Comparison of ENCODE assay signal across 9 mouse cellular contexts in the genomic region with DNA sequence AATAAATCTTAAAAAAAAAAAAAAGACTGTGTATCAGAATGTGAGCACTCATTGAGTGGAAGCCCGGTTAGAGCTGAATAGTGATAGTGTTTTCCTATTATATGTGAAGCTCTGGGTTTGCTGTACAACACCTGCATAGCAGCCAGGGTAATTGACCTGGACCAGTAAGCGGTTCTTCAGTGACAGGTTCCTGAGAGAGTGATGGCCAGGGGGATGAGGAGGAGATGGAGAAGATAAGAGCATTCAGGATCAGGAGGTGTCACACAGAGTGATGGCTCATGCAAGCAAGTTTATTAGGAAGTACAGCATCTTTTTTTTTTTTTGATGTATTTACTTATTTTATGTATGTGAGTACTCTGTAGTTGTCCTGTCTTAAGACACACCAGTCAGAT. TPM values are rescaled to one million over a fixed set of nuclear protein-coding genes. Genes with fewer than 3 reads are reported as not detected.
DNase-seq lines count a peak whose midpoint lies in the region; ATAC-seq and TF ChIP-seq lines count a peak whose summit lies in the region.
"Had no signal": no experiment of that assay in that cellular context is flagged by ENCODE, and none has a peak within 500 bp of the region (broad histone marks: within the 10 kb centered on the region; RNA-seq: fewer than 3 reads in every experiment).

No protein-coding gene starts in this region.

- no peak for TF ChIP-seq CTCF in E14TG2a.4 (conservative IDR thresholded peaks at IDR 0.05; ENCODE audit: low read length)
- TF ChIP-seq CTCF in forebrain, postnatal 0 days (IDR thresholded peaks at IDR 0.05; ENCODE audit: low read depth) = no peak

- H3K36me3 ChIP-seq in heart, embryonic 10.5 days = peaks cover 31% of the 10 kb centered on the region
- peaks cover 51% of the 10 kb centered on the region for H3K36me3 ChIP-seq in E14TG2a.4 (ENCODE audit: insufficient read depth, low read length)
- H3K36me3 ChIP-seq in forebrain, postnatal 0 days (ENCODE audit: insufficient read depth) = no peaks in the 10 kb centered on the region
- peaks cover 41% of the 10 kb centered on the region for H3K36me3 ChIP-seq in liver, embryonic 15.5 days (replicated peaks)

- DNase-seq in heart, embryonic 10.5 days (ENCODE audit: low spot score) = no peak
- no peak for DNase-seq in heart, postnatal 10 days
- DNase-seq in forebrain, postnatal 0 days = no peak
- no peak for DNase-seq in gastrocnemius, postnatal 14 days
- DNase-seq in c-Kit-positive CD71-positive TER-119-positive erythroid progenitor cells, embryonic 14.5 days (ENCODE audit: low spot score) = no peak
- no peak for DNase-seq in layer of hippocampus, adult 8-10 months (ENCODE audit: low spot score in 2 of 2)
- DNase-seq: cerebellum, adult 11-12 months had no signal

- peaks cover 10% of the 10 kb centered on the region for H3K4me1 ChIP-seq in heart, embryonic 10.5 days
- peaks cover 37% of the 10 kb centered on the region for H3K4me1 ChIP-seq in E14TG2a.4 (replicated peaks; ENCODE audit: low read depth, low read length)
- H3K4me1 ChIP-seq in forebrain, postnatal 0 days (ENCODE audit: insufficient read depth) = 0 out of 2 replicates have a peak, but pooled peaks cover 2% of the 10 kb centered on the region
- peaks cover 43% of the 10 kb centered on the region for H3K4me1 ChIP-seq in liver, embryonic 15.5 days (replicated peaks)

- no peak overlapping the region for H3K27ac ChIP-seq in heart, embryonic 10.5 days
- H3K27ac ChIP-seq in forebrain, postnatal 0 days (ENCODE audit: low read depth, low read length) = no peak overlapping the region
- no peak overlapping the region for H3K27ac ChIP-seq in liver, embryonic 15.5 days (replicated peaks)

- H3K9me3 ChIP-seq in heart, embryonic 10.5 days = no peaks in the 10 kb centered on the region
- H3K9me3 ChIP-seq in E14TG2a.4 (ENCODE audit: low read length) = no peaks in the 10 kb centered on the region
- H3K9me3 ChIP-seq in forebrain, postnatal 0 days (ENCODE audit: low read length) = no peaks in the 10 kb centered on the region
- H3K9me3 ChIP-seq in liver, embryonic 15.5 days (replicated peaks) = no peaks in the 10 kb centered on the region

- H3K27me3 ChIP-seq in heart, embryonic 10.5 days (ENCODE audit: insufficient read depth, poor library complexity, severe bottlenecking) = no peaks in the 10 kb centered on the region; the same call in 1 of the 2 replicates
- H3K27me3 ChIP-seq in E14TG2a.4 (ENCODE audit: insufficient read depth, low read length) = peaks cover 7% of the 10 kb centered on the region
- peaks cover 8% of the 10 kb centered on the region; the same call in 1 of the 2 replicates for H3K27me3 ChIP-seq in forebrain, postnatal 0 days (ENCODE audit: insufficient read depth, low read length)
- no peaks in the 10 kb centered on the region for H3K27me3 ChIP-seq in liver, embryonic 15.5 days

- intact Hi-C loops in heart, postnatal 10 days (cut with DNase I) = no loop called here
- intact Hi-C loops in gastrocnemius, postnatal 14 days (cut with DNase I; ENCODE audit: low total_unique reads) = no loop called here

- no peak for ATAC-seq in forebrain, postnatal 0 days
- no peak for ATAC-seq in liver, embryonic 15.5 days (ENCODE audit: insufficient read depth)

- H3K4me3 ChIP-seq in heart, embryonic 10.5 days = peak overlapping the region; percentile 87
- peak overlapping the region; percentile 94 for H3K4me3 ChIP-seq in E14TG2a.4 (replicated peaks; ENCODE audit: low read length)
- H3K4me3 ChIP-seq in forebrain, postnatal 0 days (ENCODE audit: low read depth, low read length) = 0 out of 2 replicates have a peak overlapping the region, but pooled peaks have one; percentile 81
- H3K4me3 ChIP-seq in liver, embryonic 15.5 days (replicated peaks) = peak overlapping the region; percentile 90

- H3K9ac ChIP-seq in forebrain, postnatal 0 days = no peak overlapping the region
- peak overlapping the region; percentile 82 for H3K9ac ChIP-seq in liver, embryonic 15.5 days

- no peak overlapping the region; the same call in 1 of the 2 replicates for H3K4me2 ChIP-seq in forebrain, postnatal 0 days (ENCODE audit: low read depth)
- peak overlapping the region; percentile 100 for H3K4me2 ChIP-seq in liver, embryonic 15.5 days

- WGBS in heart, embryonic 10.5 days = 68% methylated on average over 2 of the region's 2 CpGs
- 68% methylated on average over 2 of the region's 2 CpGs for WGBS in forebrain, postnatal 0 days
- WGBS in liver, embryonic 15.5 days (ENCODE audit: insufficient replicate concordance) = 57% methylated on average over 2 of the region's 2 CpGs

RNA-seq across cellular contexts. Expression of a gene that starts 1.0 kb away (rescaled TPM):
- 23.8 and 32.4 TPM in 2 replicates for polyA plus RNA-seq in heart, embryonic 10.5 days (2016; fragmentation: Nextera tagmentation; extraction: Ambion mirVana)
- total RNA-seq in heart, postnatal 10 days (2021) = 1 to 10 TPM; 7.4 to 9.1 TPM
- 5.5 and 6.7 TPM in 2 replicates for total RNA-seq in forebrain, postnatal 0 days (2014; rRNA removed)
- 2.5 and 3.6 TPM in 2 replicates for polyA plus RNA-seq in forebrain, postnatal 0 days (2015; fragmentation: Nextera tagmentation; extraction: Ambion mirVana)
- 14.4 and 16.4 TPM in 2 replicates for polyA plus RNA-seq in liver, embryonic 15.5 days (2015; fragmentation: Nextera tagmentation; extraction: Ambion mirVana)
- 1 to 10 TPM; 2.5 TPM for total RNA-seq in gastrocnemius, postnatal 14 days (2021)
- total RNA-seq in layer of hippocampus, adult 8-10 months (2022) = 1 to 10 TPM; 1.4 to 2.2 (median 2.1) TPM

RNA-seq across cellular contexts. Expression of a gene that starts 1.1 kb away (rescaled TPM):
- 18.5 and 20.2 TPM in 2 replicates for polyA plus RNA-seq in heart, embryonic 10.5 days (2016; fragmentation: Nextera tagmentation; extraction: Ambion mirVana)
- 10 to 100 TPM; 25.6 to 28.5 TPM for total RNA-seq in heart, postnatal 10 days (2021)
- 3.3 and 6.7 TPM in 2 replicates for total RNA-seq in forebrain, postnatal 0 days (2014; rRNA removed)
- polyA plus RNA-seq in forebrain, postnatal 0 days (2015; fragmentation: Nextera tagmentation; extraction: Ambion mirVana) = 9.6 and 11.3 TPM in 2 replicates
- 44.6 and 45.0 TPM in 2 replicates for polyA plus RNA-seq in liver, embryonic 15.5 days (2015; fragmentation: Nextera tagmentation; extraction: Ambion mirVana)
- 10 to 100 TPM; 28.5 to 37.3 TPM for total RNA-seq in gastrocnemius, postnatal 14 days (2021)
- 1 to 10 TPM; 8.3 to 9.5 (median 8.8) TPM for total RNA-seq in layer of hippocampus, adult 8-10 months (2022)

RNA-seq across cellular contexts. Expression of a gene that starts 17.4 kb away (rescaled TPM):
- polyA plus RNA-seq in heart, embryonic 10.5 days (2016; fragmentation: Nextera tagmentation; extraction: Ambion mirVana) = 74.5 and 81.2 TPM in 2 replicates
- total RNA-seq in heart, postnatal 10 days (2021) = 10 to 100 TPM; 35.5 to 39.0 TPM
- total RNA-seq in forebrain, postnatal 0 days (2014; rRNA removed) = 154 and 169 TPM in 2 replicates
- polyA plus RNA-seq in forebrain, postnatal 0 days (2015; fragmentation: Nextera tagmentation; extraction: Ambion mirVana) = 117 and 120 TPM in 2 replicates
- 25.7 and 27.1 TPM in 2 replicates for polyA plus RNA-seq in liver, embryonic 15.5 days (2015; fragmentation: Nextera tagmentation; extraction: Ambion mirVana)
- 10 to 100 TPM; 20.5 to 23.7 TPM for total RNA-seq in gastrocnemius, postnatal 14 days (2021)
- total RNA-seq in layer of hippocampus, adult 8-10 months (2022) = 10 to 100 TPM; 52.1 to 57.2 (median 54.9) TPM

RNA-seq across cellular contexts. Expression of a gene that starts 55.9 kb away (rescaled TPM):
- polyA plus RNA-seq in heart, embryonic 10.5 days (2016; fragmentation: Nextera tagmentation; extraction: Ambion mirVana) = 0.27 and 0.44 TPM in 2 replicates
- total RNA-seq in heart, postnatal 10 days (2021) = not detected
- total RNA-seq in forebrain, postnatal 0 days (2014; rRNA removed) = 7.9 and 10.3 TPM in 2 replicates
- polyA plus RNA-seq in forebrain, postnatal 0 days (2015; fragmentation: Nextera tagmentation; extraction: Ambion mirVana) = 11.8 and 13.3 TPM in 2 replicates
- 0.09 TPM in 1 of 2 replicates, not detected in the other for polyA plus RNA-seq in liver, embryonic 15.5 days (2015; fragmentation: Nextera tagmentation; extraction: Ambion mirVana)
- total RNA-seq in gastrocnemius, postnatal 14 days (2021) = not detected
- under 1 TPM in 3 of 4 experiments, not detected in 1; 0.21 to 0.39 (median 0.27) TPM for total RNA-seq in layer of hippocampus, adult 8-10 months (2022)

RNA-seq across cellular contexts. Expression of a gene that starts 56.3 kb away (rescaled TPM):
- polyA plus RNA-seq in heart, embryonic 10.5 days (2016; fragmentation: Nextera tagmentation; extraction: Ambion mirVana) = 21.7 and 24.1 TPM in 2 replicates
- total RNA-seq in heart, postnatal 10 days (2021) = 10 to 100 TPM; 28.6 to 34.9 TPM
- 31.0 and 40.2 TPM in 2 replicates for total RNA-seq in forebrain, postnatal 0 days (2014; rRNA removed)
- 11.6 and 17.8 TPM in 2 replicates for polyA plus RNA-seq in forebrain, postnatal 0 days (2015; fragmentation: Nextera tagmentation; extraction: Ambion mirVana)
- 13.1 and 14.3 TPM in 2 replicates for polyA plus RNA-seq in liver, embryonic 15.5 days (2015; fragmentation: Nextera tagmentation; extraction: Ambion mirVana)
- 10 to 100 TPM; 20.9 to 21.2 TPM for total RNA-seq in gastrocnemius, postnatal 14 days (2021)
- 10 to 100 TPM; 37.4 to 49.0 (median 41.3) TPM for total RNA-seq in layer of hippocampus, adult 8-10 months (2022)
